Comparison of ENCODE assay signal across 25 mouse cellular contexts in the genomic region with DNA sequence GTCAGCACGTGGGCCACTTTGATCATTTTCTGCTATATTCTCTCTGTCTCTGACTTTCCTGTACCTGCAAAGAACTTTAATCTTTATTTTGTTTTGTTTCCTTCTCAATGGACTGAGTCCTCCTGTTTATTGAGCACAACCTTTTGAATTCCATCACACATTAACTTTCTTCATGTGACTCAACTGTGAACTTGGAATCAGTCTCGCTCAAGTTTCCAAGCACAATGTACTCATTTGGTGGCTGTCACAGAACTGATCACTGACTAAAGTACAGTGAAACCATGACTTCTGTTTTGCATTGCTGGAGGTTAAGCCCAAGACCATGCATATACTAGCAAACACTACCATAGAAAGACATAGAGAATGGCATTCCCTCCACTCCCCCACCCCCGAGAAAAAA. TPM values are rescaled to one million over a fixed set of nuclear protein-coding genes. Genes with fewer than 3 reads are reported as not detected.
"Had no signal": no experiment of that assay in that cellular context is flagged by ENCODE, and none has a peak within 500 bp of the region (broad histone marks: within the 10 kb centered on the region; RNA-seq: fewer than 3 reads in every experiment).

No protein-coding gene starts in this region.

- H3K4me1 ChIP-seq: forebrain, embryonic 15.5 days; heart, embryonic 13.5 days; heart, embryonic 15.5 days; hindbrain, embryonic 13.5 days; hindbrain, embryonic 15.5 days; limb, embryonic 15.5 days had no signal

- H3K36me3 ChIP-seq: forebrain, embryonic 15.5 days; heart, embryonic 13.5 days; heart, embryonic 15.5 days; hindbrain, embryonic 13.5 days; hindbrain, embryonic 15.5 days; limb, embryonic 13.5 days; limb, embryonic 15.5 days had no signal

- H3K4me3 ChIP-seq: forebrain, embryonic 15.5 days; heart, adult 2 months; heart, embryonic 13.5 days; heart, embryonic 15.5 days; hindbrain, embryonic 13.5 days; hindbrain, embryonic 15.5 days; limb, embryonic 13.5 days; limb, embryonic 15.5 days had no signal

- DNase-seq: forebrain, postnatal 0 days; gastrocnemius, postnatal 14 days; gastrocnemius, postnatal 36 days; heart, adult 11 months; heart, adult 2 months; heart, postnatal 14 days; heart, postnatal 36 days; layer of hippocampus, adult 9-11 months; layer of hippocampus, postnatal 36 days; left cerebral cortex, postnatal 4 days; lung, adult 18-20 months had no signal

- H3K9me3 ChIP-seq: forebrain, embryonic 15.5 days; heart, embryonic 13.5 days; heart, embryonic 15.5 days; hindbrain, embryonic 13.5 days; hindbrain, embryonic 15.5 days; limb, embryonic 13.5 days; limb, embryonic 15.5 days had no signal

- ATAC-seq: forebrain, embryonic 15.5 days; forebrain, postnatal 0 days; hindbrain, postnatal 0 days; intestine, embryonic 16.5 days had no signal

- H3K27ac ChIP-seq: forebrain, embryonic 15.5 days; heart, adult 2 months; heart, embryonic 13.5 days; heart, embryonic 15.5 days; hindbrain, embryonic 13.5 days; hindbrain, embryonic 15.5 days; hindbrain, postnatal 0 days; kidney, postnatal 0 days; limb, embryonic 13.5 days; limb, embryonic 15.5 days; liver, embryonic 14.5 days had no signal

- H3K9ac ChIP-seq: forebrain, embryonic 15.5 days; forebrain, postnatal 0 days; heart, embryonic 13.5 days; heart, embryonic 15.5 days; hindbrain, embryonic 13.5 days; hindbrain, embryonic 15.5 days; limb, embryonic 13.5 days; limb, embryonic 15.5 days; liver, embryonic 14.5 days had no signal

- H3K27me3 ChIP-seq: forebrain, embryonic 15.5 days; heart, embryonic 13.5 days; heart, embryonic 15.5 days; hindbrain, embryonic 13.5 days; hindbrain, embryonic 15.5 days; limb, embryonic 13.5 days; limb, embryonic 15.5 days had no signal

- H3K4me2 ChIP-seq: forebrain, embryonic 15.5 days; heart, embryonic 11.5 days; heart, embryonic 13.5 days; heart, embryonic 15.5 days; hindbrain, embryonic 13.5 days; hindbrain, embryonic 15.5 days; limb, embryonic 13.5 days; limb, embryonic 15.5 days; liver, embryonic 11.5 days had no signal

RNA-seq across cellular contexts. Expression of a gene that starts 15.5 kb away (rescaled TPM):
- polyA plus RNA-seq: liver, embryonic 16.5 days had no signal
